Mouse (Mus musculus): ENCODE measurements around the gene Kif23. TPM values are rescaled to one million over a fixed set of nuclear protein-coding genes. Genes with fewer than 3 reads are reported as not detected.
A peak's percentile ranks its signal among the peaks of the same experiment; 100 is the strongest.

The Kif23 gene
- total RNA-seq, 2 experiments from 2014 or later = 59.4 to 95.0 TPM

DNA sequence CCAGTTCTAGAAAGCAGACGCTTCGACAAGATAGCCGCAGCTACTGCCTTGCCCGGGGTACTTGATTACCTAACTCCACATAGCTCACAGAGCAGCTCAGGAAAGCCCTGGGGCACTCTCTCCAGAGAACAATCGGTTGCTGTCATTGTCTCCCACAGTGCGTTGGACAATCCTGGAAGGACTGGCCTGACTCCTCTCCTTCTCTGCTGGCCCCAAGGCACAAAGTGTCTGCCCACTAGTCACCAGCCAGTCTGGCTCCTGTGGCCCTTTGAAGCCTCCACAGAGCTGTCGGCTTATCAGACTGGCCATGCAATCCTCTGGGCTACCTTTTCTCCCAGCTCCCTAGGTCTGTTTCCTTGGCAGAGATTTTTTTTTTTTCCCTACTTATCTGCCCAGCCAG, 5.7 kb upstream of the Kif23 start:
- ATAC-seq (replicated peaks; ENCODE audit: low FRiP score, low TSS enrichment, poor library complexity, severe bottlenecking) = no peak

DNA sequence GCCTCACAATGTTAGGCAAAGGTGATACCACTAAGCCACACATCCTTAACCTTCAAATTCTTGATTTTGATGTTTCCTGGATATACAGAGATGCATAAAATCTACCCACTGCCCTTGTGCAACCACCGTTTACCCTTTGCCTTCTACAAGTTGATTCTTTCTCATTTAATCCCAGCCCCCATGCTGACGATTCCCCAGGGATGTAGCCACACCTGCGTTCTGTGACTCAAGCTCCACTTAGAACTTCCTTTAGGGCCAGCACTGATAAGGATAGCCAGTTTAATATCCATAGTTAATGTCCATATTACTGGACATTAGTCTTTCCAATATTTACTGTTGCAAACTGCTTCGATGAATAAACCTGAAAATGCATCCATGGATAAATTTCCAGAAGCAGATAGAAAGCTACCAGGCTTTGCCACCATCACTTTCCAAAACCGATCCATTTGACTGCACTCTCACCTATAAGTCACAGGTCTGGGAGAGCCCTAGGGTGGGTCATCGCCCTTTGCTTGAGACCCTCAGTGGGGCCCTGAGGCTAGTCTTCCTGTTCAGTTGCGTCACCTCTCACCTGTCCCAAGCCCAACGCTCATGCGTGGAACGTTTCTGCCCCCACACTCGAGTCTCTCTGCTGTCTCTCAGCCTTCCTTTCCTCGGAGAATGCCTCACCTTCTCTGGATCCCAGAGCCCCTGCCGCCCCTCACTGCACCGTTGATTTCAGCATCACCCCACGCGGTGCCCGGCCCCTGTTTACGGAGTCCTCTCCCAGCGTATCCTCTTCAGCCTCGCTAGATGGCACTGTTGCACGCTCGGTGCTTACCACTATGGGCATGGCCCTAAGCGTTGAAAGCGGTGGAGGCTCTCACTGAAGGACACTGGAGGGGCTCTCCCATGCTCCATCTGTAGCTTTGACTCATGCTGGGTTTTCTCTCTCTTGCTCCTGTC, 1.1 kb upstream of the Kif23 start:
- ATAC-seq (replicated peaks; ENCODE audit: low FRiP score, low TSS enrichment, poor library complexity, severe bottlenecking) = peak; percentile 85

DNA sequence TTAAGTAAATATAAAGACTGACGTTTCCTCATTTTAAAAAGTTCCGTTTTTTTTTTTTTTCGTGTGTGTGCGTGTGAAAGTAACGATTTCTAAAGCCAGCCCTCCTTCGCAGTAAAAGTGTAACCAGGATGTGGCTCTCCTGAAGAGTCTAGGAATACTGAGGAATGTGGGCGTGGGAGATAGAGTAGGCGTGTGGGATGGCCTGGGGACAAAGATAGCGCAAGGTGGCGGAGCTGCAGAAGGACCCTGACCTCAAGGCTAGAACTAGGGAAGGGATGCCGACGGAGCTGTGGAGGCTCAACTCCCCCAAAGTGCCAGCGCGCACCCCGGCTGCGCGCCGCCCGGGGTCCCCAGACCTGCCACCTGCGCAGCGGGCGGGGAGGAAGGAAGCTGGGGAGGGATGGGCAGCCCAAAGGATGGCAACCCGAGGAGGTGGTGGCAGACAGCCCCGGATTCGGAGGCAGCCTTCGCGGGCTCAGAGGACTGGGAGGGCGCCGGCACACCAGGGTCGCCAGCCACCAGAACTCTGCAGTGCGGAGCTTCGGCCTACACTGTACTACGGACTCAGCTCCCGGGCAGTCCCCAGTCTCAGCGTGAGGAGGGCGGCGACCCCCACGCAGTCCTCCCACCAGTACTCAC, 482 bp downstream of the Kif23 start:
- peak; percentile 40 for ATAC-seq (replicated peaks; ENCODE audit: low FRiP score, low TSS enrichment, poor library complexity, severe bottlenecking)

DNA sequence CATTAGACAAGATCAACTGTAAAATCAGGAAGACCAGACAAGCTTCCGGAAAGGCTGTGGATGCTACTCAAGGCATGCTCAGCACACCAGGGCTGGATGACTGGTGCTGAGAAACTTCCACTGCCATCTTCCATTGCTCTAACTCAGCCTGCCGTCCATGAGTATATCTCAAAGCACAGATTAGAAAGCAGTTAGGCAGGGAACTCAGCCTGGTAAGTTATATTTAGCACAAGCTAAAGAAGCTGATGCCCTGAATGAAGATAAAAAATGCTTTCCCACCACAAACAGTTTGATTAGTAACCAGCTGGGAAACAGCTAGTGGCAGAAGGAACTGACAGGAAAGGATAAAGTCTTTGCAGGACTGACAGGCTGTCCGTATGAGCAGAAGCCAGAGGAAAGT, 5.5 kb downstream of the Kif23 start:
- ATAC-seq (replicated peaks; ENCODE audit: low FRiP score, low TSS enrichment, poor library complexity, severe bottlenecking) = peak; percentile 71

DNA sequence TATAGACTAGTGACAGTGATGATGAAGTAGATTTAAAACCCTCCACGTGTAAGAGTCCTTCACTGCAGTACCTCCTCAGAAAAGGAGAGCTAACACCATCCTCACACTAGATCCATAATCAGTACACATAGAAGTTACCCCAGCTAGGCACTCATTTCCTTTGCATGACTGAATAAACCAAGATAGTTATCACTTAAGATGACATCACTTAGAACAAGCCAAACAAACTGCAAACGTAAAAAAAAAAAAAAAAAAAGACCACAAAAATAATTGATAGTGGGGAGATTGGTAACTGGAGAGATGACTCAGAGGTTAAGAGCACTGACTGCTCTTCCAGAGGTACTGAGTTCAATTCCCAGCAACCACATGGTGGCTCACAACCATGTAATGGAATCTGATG, 13.2 kb downstream of the Kif23 start:
- ATAC-seq (replicated peaks; ENCODE audit: low FRiP score, low TSS enrichment, poor library complexity, severe bottlenecking) = no peak

DNA sequence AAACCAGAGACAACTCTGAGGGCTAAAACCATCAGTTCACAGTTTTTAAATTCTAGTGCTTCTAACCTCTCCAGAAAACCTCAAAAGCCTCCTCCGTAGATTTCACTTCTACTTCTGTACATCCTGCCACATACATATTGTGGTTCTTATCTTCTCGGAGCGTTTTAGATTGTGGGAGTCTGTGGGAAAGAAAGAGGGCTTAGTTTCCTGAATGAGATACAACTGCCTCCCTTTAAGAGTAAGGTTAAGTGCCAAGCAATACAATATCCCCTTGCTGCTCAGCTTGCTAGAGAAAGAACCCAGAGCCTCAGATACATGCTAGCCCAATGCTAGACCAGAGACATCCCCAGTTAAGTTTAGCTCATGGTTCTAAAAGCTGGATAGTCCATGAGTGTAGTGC, 14.6 kb downstream of the Kif23 start:
- ATAC-seq (replicated peaks; ENCODE audit: low FRiP score, low TSS enrichment, poor library complexity, severe bottlenecking) = 0 out of 2 replicates have a peak, but pooled peaks have one; percentile 44

DNA sequence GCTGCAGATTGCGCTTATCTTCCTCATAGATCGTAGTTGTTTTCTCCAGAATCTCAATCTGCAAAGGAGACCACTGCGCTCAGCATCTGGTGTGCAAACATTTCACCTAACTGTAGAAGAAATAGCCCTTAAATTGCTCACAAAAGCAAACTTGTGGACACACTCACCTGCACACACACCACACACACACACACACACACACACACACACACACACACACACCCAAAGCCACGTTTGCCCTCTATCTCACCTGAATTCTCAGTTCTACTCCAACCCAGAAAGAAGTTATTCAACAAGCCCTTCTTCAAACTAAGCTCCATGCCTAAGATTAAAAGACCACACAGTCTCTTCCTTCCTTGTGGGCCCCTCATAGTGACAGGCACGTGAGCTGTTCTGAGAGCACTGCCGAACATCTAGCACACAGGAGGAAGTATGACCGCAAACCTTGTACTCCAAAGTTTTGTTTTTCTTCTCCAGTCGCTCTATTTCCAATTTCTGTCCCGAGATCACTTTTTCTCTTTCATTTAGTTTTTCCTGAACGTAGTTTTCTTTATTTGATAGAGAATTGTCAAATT, 21.4 kb downstream of the Kif23 start:
- 0 out of 2 replicates have a peak, but pooled peaks have one; percentile 33 for ATAC-seq (replicated peaks; ENCODE audit: low FRiP score, low TSS enrichment, poor library complexity, severe bottlenecking)

DNA sequence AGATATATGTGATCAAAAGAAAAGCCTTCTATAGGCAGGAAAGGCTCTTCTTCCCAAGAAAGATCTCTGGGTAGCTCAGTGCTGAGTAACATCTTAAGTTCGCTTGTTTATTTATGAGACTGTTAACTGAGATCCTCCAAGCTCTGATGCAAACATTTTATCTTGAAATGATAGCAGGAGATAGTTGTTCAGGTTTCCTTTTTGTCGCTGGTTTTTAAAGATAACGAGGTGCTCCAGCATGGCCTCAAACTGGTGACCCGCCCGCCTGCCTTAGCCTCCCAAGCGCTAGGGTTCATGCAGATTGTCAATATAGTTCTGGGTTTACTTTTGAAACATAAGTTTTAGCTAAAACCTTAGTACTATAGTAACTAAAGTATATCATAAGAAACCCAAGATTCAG, 26.2 kb downstream of the Kif23 start:
- peak; percentile 51 for ATAC-seq (replicated peaks; ENCODE audit: low FRiP score, low TSS enrichment, poor library complexity, severe bottlenecking)

DNA sequence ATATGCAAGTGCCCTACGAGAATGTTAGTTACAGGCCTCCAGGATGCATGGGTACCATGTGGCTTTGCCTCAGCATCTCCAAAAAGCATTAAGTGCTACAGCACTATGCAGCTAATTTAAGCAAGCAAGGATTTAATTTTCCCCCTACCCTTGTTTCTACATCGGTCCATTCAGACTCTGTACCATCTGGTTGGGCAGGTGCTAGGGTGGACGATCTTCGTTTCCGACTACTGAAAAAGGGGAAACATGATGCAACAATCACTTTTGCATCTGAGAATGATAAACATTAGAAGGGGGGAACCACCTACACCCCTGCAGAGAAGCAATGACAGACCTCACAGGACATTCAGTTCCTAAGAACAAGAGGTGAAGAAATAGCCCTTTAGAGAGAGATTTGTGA, 27.1 kb downstream of the Kif23 start:
- no peak for ATAC-seq (replicated peaks; ENCODE audit: low FRiP score, low TSS enrichment, poor library complexity, severe bottlenecking)

DNA sequence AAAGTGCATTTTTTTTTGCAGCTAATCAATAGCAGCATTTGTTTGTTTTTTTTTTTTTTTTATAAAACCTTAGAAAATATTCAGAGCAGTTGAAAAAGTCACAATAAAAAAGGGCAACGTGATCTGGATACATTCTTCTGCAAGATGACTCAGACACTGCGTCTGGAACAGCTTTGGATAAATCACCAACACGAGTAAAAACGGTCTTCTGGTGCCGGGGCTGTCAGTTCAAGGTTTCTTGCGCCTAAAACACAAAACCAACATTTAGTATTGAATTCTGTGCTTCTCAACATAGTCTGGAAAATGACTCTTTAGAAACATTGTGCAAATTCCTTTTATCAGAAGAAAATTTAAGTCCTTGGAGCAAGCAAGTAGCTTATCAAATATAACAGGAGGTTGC, 29.1 kb downstream of the Kif23 start:
- no peak for ATAC-seq (replicated peaks; ENCODE audit: low FRiP score, low TSS enrichment, poor library complexity, severe bottlenecking)

DNA sequence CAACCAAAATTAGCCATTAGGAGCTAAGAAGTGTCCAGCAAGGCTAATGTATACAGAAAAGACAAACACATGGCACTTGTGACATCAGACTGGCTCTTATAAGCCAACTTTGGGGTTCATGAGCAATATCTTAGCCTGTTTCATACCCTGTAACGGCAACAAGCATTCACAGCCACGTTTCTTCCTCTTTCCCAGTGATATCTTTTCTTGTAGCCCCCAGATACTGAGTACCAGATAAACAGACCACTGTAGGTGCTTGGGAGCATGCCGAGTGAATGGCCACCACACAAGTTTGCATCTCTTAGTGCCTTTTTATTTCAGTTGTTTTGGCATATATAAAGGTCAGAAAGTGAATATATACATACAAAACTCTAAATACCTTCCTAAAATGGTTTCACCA, 29.6 kb downstream of the Kif23 start:
- ATAC-seq (replicated peaks; ENCODE audit: low FRiP score, low TSS enrichment, poor library complexity, severe bottlenecking) = no peak

DNA sequence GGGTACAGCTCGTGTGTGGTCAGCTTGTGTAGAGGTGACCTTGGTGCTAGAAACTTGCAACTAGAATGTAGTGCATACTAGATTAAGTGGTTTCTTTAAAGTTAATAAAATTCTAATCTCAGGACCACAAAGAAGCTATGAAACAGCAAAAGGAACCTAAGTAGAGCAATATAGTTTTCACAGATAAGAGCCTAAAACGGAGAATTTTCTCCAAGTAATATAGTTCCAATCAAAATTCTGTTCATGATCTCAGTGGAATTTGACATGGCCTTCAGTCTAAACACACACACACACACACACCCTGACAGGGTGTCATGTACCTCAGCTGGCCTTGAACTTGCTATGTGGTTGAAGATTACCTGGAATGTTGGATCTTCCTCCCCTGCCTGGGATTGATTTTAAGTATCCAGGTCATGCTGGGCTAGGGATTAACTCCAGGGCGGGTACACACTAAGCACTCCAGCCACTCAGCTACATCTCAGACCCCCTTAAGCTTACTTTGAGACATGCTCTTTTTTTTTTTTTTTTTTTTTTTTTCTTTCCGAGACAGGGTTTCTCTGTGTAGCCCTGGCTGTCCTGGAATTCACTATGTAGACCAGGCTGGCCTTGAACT, 31.1 kb downstream of the Kif23 start:
- ATAC-seq (replicated peaks; ENCODE audit: low FRiP score, low TSS enrichment, poor library complexity, severe bottlenecking) = no peak

DNA sequence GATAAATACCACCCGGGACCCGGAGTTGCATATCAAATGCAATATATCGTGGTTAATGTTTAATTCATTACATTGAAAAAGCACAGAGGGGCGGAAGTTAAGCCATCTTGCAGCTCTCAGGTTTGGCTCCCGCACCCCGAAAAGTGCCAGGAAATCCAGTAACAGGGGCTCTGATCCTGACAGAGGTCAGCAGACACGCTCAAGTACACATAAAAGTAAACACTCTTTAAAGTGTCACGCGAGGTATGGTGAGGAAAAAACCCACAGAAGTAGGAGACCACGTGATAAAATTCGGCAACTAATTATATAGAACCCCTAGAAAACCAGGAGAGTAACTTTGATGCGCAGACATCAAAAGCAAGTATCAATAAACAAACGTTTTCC, 31.7 kb downstream of the Kif23 start:
- no peak for ATAC-seq (replicated peaks; ENCODE audit: low FRiP score, low TSS enrichment, poor library complexity, severe bottlenecking)

DNA sequence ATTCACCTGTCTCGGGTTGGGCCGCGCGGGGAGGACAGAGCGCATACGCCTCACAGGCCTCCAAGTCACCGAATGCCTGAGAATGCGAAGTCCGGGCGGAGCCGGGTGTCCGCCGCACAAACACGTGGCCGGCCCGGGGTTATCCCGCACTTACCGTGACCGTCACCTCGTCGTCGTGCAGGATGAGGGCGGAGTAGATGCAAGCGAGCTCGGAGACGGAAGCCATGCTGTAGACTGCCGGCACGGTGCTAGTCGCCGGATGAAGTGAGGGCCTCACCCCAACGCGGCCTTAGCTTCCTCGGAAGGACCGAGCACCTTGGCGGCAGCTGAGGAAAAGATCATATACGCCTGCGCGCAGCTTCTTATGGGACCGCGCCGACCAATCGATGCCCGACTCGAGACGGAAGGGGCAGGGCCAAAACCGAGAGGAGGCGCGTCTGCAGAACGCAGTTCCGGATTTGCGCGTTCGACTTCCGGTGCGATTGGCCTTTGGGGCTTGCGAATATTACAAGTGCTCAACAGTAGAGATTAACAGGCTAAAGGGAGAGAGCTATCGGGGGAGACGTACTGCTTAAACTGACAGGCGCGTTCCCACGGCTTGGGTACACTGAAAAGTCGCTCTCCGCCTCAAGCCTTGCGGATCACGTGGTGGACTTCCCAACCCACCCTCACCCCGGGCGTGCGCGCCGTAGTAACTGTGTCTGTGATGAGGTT, 32.2 kb downstream of the Kif23 start, which contains the start of gene Rplp1:
Gene Rplp1, minus strand, starts transcription at position 340 of the 714 bp plus-strand sequence.
- ATAC-seq (replicated peaks; ENCODE audit: low FRiP score, low TSS enrichment, poor library complexity, severe bottlenecking) = peak; percentile 77

DNA sequence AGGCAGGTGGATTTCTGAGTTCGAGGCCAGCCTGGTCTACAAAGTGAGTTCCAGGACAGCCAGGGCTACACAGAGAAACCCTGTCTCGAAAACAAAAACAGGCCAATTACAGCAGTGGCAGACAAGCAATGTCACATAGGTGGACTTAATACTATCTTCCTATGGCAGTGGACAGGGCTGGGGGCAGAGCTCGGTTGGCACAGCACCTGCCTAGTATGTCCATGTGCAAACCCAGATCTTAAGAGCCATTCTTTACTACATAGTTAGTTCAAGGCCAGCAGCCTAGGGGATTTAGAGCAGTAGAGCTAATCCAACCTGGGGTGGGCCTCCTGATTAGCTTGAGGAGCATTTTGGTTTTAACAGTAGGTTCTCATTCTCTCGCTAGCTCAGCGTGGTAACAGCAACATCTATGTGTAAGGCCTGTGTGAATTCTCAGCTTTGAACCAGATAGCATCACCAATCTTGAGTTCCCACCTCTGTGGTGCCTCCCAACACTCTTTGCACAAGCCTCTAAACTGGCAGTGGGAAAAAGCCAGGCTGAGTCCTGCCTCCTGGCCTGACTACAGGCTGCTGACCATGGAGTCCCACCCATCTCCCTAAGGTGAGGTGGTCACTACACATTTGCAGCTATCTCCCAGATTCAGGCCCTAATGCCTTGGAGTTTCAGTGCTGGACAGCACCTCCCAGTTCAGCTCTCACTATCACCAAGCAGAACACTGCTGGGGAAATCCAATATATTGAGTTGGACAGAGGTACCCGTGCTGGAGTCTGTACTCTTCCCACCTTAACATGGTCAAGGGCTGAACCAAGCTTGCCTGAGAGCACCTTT, 35.1 kb downstream of the Kif23 start:
- ATAC-seq (replicated peaks; ENCODE audit: low FRiP score, low TSS enrichment, poor library complexity, severe bottlenecking) = no peak

DNA sequence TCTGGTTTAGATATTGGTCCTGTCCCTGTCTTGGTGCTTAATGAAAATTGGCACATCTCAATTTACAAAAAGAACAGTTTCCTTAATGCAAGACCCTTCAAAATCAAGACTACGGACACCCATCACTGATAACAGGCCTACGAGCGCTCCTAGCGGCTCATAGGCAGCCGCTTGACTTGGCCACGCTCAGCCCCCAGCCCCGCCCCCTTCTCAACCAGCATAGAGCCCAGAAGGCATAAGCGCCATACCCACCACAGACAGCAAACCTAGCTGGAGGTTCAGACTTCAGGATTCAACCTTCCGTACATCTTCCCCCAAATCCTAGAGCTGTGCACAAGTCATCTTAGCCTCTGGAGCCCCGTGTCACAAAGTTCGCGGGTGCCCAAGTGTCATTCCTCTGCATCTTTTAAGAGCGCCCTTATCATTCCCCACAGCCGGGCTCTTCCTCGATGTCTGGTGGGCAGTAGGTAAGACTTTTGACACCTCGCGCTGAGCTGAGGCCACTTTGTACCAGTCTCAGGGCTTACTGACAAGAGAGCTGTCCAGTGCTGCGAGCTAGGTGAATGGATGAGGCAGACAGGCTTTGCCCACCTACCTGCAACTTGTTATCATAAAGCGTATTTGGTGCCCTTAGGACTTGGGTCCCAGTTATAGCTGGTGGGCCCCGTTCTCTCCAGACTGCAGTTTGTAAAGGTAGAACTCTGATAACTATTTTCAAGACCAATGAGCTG, 35.9 kb downstream of the Kif23 start:
- ATAC-seq (replicated peaks; ENCODE audit: low FRiP score, low TSS enrichment, poor library complexity, severe bottlenecking) = peak; percentile 15

DNA sequence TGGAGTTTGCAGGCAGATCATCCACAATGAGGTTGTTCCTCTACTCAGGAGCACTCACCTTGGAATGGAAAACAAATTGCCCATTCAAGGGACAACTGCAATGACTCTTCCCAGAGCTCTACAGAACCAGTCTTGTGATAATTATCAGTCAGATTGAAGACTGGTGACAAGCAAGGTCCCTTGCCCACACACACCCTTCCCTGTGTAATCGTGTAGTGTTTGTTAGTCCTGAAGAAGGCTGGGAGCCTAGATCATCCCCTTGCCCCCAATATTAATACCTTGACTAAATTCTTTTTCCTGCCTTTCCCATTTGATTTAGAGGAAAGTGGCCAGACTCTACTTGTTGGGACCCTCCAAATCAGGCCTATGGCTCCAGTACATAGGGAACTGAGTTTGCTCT, 36.9 kb downstream of the Kif23 start:
- ATAC-seq (replicated peaks; ENCODE audit: low FRiP score, low TSS enrichment, poor library complexity, severe bottlenecking) = no peak

DNA sequence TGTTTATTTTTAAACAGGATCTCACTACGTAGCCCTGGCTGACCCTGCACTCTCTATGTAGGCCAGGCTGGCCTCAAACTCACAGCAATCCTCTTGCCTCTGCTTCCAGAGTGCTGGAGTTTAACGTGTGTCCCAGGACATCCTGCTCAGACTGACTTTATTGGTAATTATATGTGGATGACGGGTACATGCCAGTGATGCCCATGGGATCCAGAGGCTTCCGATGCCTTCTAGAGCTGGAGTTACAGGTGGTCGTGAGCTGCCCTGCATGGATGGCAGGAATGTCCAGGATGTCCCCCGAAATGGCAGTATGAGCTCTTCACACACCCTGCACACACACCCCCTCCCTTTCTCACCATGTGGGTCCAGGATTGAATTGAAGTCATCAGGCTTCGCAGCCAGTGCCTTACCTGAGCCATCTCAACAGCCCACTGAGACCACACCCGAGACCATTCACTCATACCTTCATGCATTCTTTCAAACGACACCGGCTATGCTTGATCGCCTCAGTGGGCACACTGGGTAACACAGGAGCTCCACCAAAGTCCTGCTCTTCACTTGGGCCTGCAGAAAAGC, 37.7 kb downstream of the Kif23 start:
- no peak for ATAC-seq (replicated peaks; ENCODE audit: low FRiP score, low TSS enrichment, poor library complexity, severe bottlenecking)

All from megakaryocyte-erythroid progenitor cell, adult 5-6 weeks (primary cell).